Mouse (Mus musculus) right cerebral cortex, postnatal 25 days (tissue): Measurements from ENCODE around the gene Mcpt1.
"Not testable (repeated sequence)": the region's sequence is repeated elsewhere in the genome, so short reads cannot be mapped to it uniquely, and the experiment has no call there.

Experiments
- DNase-seq: peaks from one replicate; pipeline ENCODE4 v3.0.0; 2022

Gene Mcpt1

DNA sequence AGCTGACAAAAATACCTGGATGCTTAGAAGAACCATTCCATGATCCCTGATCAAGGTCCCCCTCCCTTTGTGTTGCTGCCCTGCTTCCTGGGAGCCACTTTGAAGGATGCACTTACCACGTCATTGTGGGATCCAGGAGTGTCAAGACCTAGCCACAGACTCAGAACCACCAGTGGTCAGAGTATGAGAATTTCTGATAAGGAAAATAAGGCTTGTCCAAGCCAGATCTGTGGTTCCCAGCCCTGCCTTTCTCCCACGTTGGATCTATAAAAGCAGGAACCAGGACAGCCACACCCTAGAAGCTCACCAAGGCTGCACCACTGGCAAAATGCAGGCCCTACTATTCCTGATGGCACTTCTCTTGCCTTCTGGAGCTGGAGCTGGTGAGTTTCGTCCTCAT, at the start of gene Mcpt1:
Gene Mcpt1, plus strand, starts transcription at position 301 of the 400 bp plus-strand sequence.
- not testable (repeated sequence) for DNase-seq

DNA sequence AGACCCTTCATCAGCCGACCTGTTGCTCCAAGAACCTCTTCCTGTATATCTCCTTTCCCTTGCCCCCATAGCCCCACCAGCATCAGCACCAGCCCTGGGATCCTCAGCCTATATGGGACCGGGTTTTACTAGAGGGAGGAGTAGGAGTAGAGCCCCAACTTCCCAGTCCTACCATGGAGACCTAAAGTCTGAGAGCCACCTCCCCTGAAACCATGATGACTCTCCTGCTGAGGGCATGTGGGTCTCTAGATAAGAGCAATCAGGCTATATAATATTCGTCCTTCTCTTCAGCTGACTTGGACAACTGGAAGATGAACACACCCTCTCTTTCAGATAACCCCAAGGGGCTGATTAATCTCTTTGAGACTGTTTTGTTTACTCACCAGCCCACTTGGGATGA, 30.3 kb upstream of the Mcpt1 start:
- DNase-seq = not testable (repeated sequence)

- DNase-seq = no peak
These were observed 4.6 kb upstream of the Mcpt1 start for GRCm38 (mm10) chr14:56013147-56013546.

GRCm38 (mm10) chr14:56013924-56014323, 3.8 kb upstream of the Mcpt1 start:
- no peak for DNase-seq

- DNase-seq = peak; percentile 7
These were observed 1.7 kb downstream of the Mcpt1 start for GRCm38 (mm10) chr14:56019446-56019845.

DNA sequence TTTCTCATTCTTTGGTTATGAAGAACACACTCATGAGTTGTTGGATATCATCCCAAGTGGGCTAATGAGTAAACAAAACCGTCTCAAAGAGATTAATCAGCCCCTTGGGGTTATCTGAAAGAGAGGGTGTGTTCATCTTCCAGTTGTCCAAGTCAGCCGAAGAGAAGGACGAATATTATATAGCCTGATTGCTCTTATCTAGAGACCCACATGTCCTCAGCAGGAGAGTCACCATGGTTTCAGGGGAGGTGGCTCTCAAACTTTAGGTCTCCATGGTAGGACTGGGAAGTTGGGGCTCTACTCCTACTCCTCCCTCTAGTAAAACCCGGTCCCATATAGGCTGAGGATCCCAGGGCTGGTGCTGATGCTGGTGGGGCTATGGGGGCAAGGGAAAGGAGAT, 3.5 kb downstream of the Mcpt1 start:
- DNase-seq = not testable (repeated sequence)

GRCm38 (mm10) chr14:56030395-56030794, 12.6 kb downstream of the Mcpt1 start, which contains the start of gene Mcpt9:
Mcpt9 (minus strand) TSS chr14:56030495.
- not testable (repeated sequence) for DNase-seq

DNA sequence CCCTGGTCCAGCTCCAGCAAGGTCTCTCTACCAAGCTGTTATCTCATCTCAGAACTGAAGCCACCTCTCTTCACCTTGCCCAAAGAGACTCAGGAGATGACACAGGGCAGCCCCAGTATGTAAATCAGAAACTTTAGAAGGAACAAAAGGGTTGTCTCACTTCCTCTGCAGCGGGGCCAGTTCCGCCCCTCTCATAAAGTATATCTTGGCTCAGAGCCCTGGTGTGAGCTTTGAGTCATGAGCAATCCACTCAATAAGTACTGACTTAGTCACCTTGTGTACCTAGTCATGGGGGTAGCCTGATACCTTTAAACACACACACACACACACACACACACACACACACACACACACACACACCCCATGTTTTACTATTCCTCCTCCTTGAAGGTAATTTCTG, 16.7 kb downstream of the Mcpt1 start:
- DNase-seq = no peak

DNA sequence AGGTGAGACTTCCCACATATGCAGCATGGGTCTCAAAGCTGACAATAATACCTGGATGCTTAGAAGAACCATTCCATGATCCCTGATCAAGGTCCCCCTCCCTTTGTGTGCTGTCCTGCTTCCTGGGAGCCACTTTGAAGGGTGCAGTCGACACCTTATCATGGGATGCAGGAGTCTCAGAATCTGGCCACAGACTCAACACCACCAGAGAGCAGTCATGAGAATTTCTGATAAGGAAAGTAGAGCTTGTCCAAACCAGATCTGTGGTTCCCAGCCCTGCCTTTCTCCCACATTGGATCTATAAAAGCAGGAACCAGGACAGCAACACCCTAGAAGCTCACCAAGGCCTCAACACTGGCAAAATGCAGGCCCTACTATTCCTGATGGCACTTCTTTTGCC, 24.0 kb downstream of the Mcpt1 start, which contains the start of gene Mcpt2:
Gene Mcpt2, plus strand, starts transcription at position 250 of the 400 bp plus-strand sequence.
- DNase-seq = not testable (repeated sequence)

DNA sequence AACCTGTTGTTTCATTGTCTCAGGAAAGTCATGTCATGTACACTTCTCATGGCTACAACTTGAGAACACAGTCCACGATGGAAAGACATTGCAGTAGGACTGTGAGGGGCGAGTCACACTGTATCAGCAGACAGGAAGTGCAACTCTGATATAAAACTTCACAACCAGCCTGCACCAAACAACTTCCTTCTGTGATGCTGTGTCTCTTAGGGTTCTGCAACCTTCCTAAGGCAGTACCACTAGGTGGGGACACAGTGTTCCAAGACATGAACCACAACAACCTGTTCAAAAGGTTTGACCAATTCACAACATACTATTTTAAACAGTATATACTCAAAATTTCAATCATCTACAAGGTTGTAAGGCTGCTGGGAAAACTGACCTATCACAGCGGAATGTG, 37.6 kb downstream of the Mcpt1 start:
- DNase-seq = no peak

DNA sequence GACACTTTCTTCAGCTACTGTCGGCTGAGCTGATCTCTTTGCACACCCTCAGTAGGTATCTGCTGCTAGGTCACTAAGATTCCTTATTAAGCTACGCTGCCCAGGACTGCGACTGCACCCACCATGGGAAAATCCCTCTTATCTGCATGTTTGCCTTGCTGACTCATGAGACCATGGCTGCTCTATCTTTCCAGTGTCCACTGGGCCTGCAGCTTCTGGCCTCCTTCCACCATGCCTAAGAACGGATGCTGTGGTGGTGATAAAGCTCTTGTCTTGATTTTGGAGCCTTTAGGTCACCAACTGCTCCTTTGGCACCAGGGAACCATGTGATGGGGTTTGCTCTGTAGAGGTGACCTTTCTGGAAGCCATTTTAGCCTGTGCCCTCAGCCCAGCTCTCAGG, 40.0 kb downstream of the Mcpt1 start:
- DNase-seq = no peak

DNA sequence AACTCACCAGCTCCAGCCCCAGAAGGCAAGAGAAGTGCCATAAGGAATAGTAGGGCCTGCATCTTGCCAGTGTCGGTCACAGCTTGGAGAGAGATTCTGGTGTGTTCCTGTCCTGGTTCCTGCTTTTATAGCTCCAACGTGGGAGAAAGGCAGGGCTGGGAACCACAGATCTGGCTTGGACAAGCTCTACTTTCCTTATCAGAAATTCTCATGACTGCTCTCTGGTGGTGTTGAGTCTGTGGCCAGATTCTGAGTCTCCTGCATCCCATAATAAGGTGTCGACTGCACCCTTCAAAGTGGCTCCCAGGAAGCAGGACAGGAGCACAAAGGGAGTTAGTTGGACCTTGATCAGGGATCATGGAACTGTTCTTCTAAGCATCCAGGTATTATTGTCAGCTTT, 44.4 kb downstream of the Mcpt1 start, which contains the start of gene Mcpt4:
Gene Mcpt4, minus strand, starts transcription at position 101 of the 400 bp plus-strand sequence.
- not testable (repeated sequence) for DNase-seq
